Mouse (Mus musculus): Measurements from ENCODE around the gene Ogfod1.

The Ogfod1 gene

GRCm38 (mm10) chr8:94036944-94037524, at the start of gene Ogfod1, which contains the start of gene Nudt21:
TSS of gene Ogfod1 (plus strand) at chr8:94037198.
TSS of gene Nudt21 (minus strand) at chr8:94037031.
- in situ Hi-C loops (cut with MboI; ENCODE audit: unreplicated experiment in 2 of 2): loop anchor here in 1 of 2 experiments (10.0 kb wide), 1 partner anchor 158 kb away; no protein-coding TSS in a partner anchor

GRCm38 (mm10) chr8:93989739-93990138, 47.3 kb upstream of the Ogfod1 start:
- in situ Hi-C loops (cut with MboI; ENCODE audit: unreplicated experiment in 2 of 2): no loop called here

- in situ Hi-C loops (cut with MboI; ENCODE audit: unreplicated experiment in 2 of 2): no loop called here
These were observed 38.0 kb upstream of the Ogfod1 start for GRCm38 (mm10) chr8:93998961-93999360.

GRCm38 (mm10) chr8:94004139-94004538, 32.9 kb upstream of the Ogfod1 start:
- in situ Hi-C loops (cut with MboI; ENCODE audit: unreplicated experiment in 2 of 2): loop anchor here in 1 of 2 experiments (10.0 kb wide), 1 partner anchor 191 kb away; no protein-coding TSS in a partner anchor

GRCm38 (mm10) chr8:94009243-94009845, 27.7 kb upstream of the Ogfod1 start:
- in situ Hi-C loops (cut with MboI; ENCODE audit: unreplicated experiment in 2 of 2): loop anchor here in 1 of 2 experiments (10.0 kb wide), 1 partner anchor 185 kb away; no protein-coding TSS in a partner anchor

- in situ Hi-C loops (cut with MboI; ENCODE audit: unreplicated experiment in 2 of 2): no loop called here
These were observed 26.8 kb upstream of the Ogfod1 start for GRCm38 (mm10) chr8:94010101-94010705.

- in situ Hi-C loops (cut with MboI; ENCODE audit: unreplicated experiment in 2 of 2): no loop called here
These were observed 25.7 kb upstream of the Ogfod1 start for GRCm38 (mm10) chr8:94011076-94012012.

GRCm38 (mm10) chr8:94012013-94012951, 24.7 kb upstream of the Ogfod1 start, which contains the start of gene Amfr:
TSS of gene Amfr (minus strand) at chr8:94012842.
- in situ Hi-C loops (cut with MboI; ENCODE audit: unreplicated experiment in 2 of 2): no loop called here

- in situ Hi-C loops (cut with MboI; ENCODE audit: unreplicated experiment in 2 of 2): no loop called here
These were observed 23.9 kb upstream of the Ogfod1 start for GRCm38 (mm10) chr8:94013026-94013612.

- in situ Hi-C loops (cut with MboI; ENCODE audit: unreplicated experiment in 2 of 2): no loop called here
These were observed 13.1 kb upstream of the Ogfod1 start for GRCm38 (mm10) chr8:94023916-94024315.

GRCm38 (mm10) chr8:94029701-94030100, 7.3 kb upstream of the Ogfod1 start:
- in situ Hi-C loops (cut with MboI; ENCODE audit: unreplicated experiment in 2 of 2): loop anchor here in 1 of 2 experiments (10.0 kb wide), 1 partner anchor 165 kb away; no protein-coding TSS in a partner anchor

GRCm38 (mm10) chr8:94033601-94034000, 3.4 kb upstream of the Ogfod1 start:
- in situ Hi-C loops (cut with MboI; ENCODE audit: unreplicated experiment in 2 of 2): loop anchor here in 1 of 2 experiments (10.0 kb wide), 1 partner anchor 161 kb away; no protein-coding TSS in a partner anchor

GRCm38 (mm10) chr8:94035200-94035599, 1.8 kb upstream of the Ogfod1 start:
- in situ Hi-C loops (cut with MboI; ENCODE audit: unreplicated experiment in 2 of 2): loop anchor here in 1 of 2 experiments (10.0 kb wide), 1 partner anchor 160 kb away; no protein-coding TSS in a partner anchor

- in situ Hi-C loops (cut with MboI; ENCODE audit: unreplicated experiment in 2 of 2): loop anchor here in 1 of 2 experiments (10.0 kb wide), 1 partner anchor 158 kb away; no protein-coding TSS in a partner anchor
These were observed 457 bp upstream of the Ogfod1 start for GRCm38 (mm10) chr8:94036541-94036940.

- in situ Hi-C loops (cut with MboI; ENCODE audit: unreplicated experiment in 2 of 2): loop anchor here in 1 of 2 experiments (10.0 kb wide), 1 partner anchor 157 kb away; no protein-coding TSS in a partner anchor
These were observed 808 bp downstream of the Ogfod1 start for GRCm38 (mm10) chr8:94037806-94038205.

GRCm38 (mm10) chr8:94047845-94048244, 10.8 kb downstream of the Ogfod1 start:
- in situ Hi-C loops (cut with MboI; ENCODE audit: unreplicated experiment in 2 of 2): no loop called here

- in situ Hi-C loops (cut with MboI; ENCODE audit: unreplicated experiment in 2 of 2): loop anchor here (10.0 to 25.0 kb wide), 3 partner anchors 458 to 1038 kb away; no protein-coding TSS in a partner anchor
These were observed 15.7 kb downstream of the Ogfod1 start for GRCm38 (mm10) chr8:94052696-94053095.

GRCm38 (mm10) chr8:94057157-94057854, 20.3 kb downstream of the Ogfod1 start:
- in situ Hi-C loops (cut with MboI; ENCODE audit: unreplicated experiment in 2 of 2): loop anchor here (5.0 to 25.0 kb wide), 5 partner anchors 463 to 1045 kb away; no protein-coding TSS in a partner anchor
